Mouse (Mus musculus) spleen, adult 10 weeks (tissue): ENCODE measurements around the gene Zfp445. TPM values are rescaled to one million over a fixed set of nuclear protein-coding genes. Genes with fewer than 3 reads are reported as not detected.

Source experiments
- polyA plus RNA-seq: library from polyadenylated mRNA; stranded (reverse); fragments of 350-450 nt; fragmentation: Illumina TruSeq; extraction: RNeasy Lipid Tissue Mini Kit (QIAGEN cat#74804); gene quantifications from one replicate; pipeline ENCODE4 v1.2.3, GENCODE M21; 2015; ENCODE audit warnings: low replicate concordance; ENCODE audit not compliant: insufficient read depth

Gene Zfp445
- polyA plus RNA-seq = 188 TPM

GRCm38 (mm10) chr9:122865697-122866166 lies at the start of gene Zfp445:
TSS of gene Zfp445 (minus strand) at chr9:122866006.

GRCm38 (mm10) chr9:122885385-122885784 lies 19.6 kb upstream of the Zfp445 start, which contains the start of gene Zkscan7:
TSS of gene Zkscan7 (plus strand) at chr9:122885685.

GRCm38 (mm10) chr9:122843760-122844159 lies 22.0 kb downstream of the Zfp445 start, which contains the start of gene Gm35549:
TSS of gene Gm35549 (minus strand) at chr9:122844035.

GRCm38 (mm10) chr9:122805053-122805844 lies 60.6 kb downstream of the Zfp445 start, which contains the start of gene Tcaim:
TSS of gene Tcaim (plus strand) at chr9:122805539.

Other genes starting within 250 kb of the Zfp445 start
- gene Topaz1, start 118.7 kb downstream of the Zfp445 start, polyA plus RNA-seq = not detected
- gene Tcaim, start 60.5 kb downstream of the Zfp445 start, polyA plus RNA-seq = 13.0 TPM
- not detected for gene Gm35549, start 22.0 kb downstream of the Zfp445 start, polyA plus RNA-seq
- 13.0 TPM for gene Zkscan7, start 19.7 kb upstream of the Zfp445 start, polyA plus RNA-seq
- gene Zfp105, start 57.1 kb upstream of the Zfp445 start, polyA plus RNA-seq = 3.1 TPM
- gene 1110059G10Rik, start 85.0 kb upstream of the Zfp445 start, polyA plus RNA-seq = 38.7 TPM
- 16.4 TPM for gene Kif15, start 85.0 kb upstream of the Zfp445 start, polyA plus RNA-seq
- 14.8 TPM for gene Tmem42, start 155.3 kb upstream of the Zfp445 start, polyA plus RNA-seq
- gene Tgm4, start 168.7 kb upstream of the Zfp445 start, polyA plus RNA-seq = 0.76 TPM
- gene Zdhhc3, start 247.2 kb upstream of the Zfp445 start, polyA plus RNA-seq = 42.2 TPM
- 59.8 TPM for gene Exosc7, start 247.2 kb upstream of the Zfp445 start, polyA plus RNA-seq